Mouse (Mus musculus): ENCODE results near the gene Gpr176. TPM values are rescaled to one million over a fixed set of nuclear protein-coding genes. Genes with fewer than 3 reads are reported as not detected.
"Not testable (repeated sequence)": the region's sequence is repeated elsewhere in the genome, so short reads cannot be mapped to it uniquely, and the experiment has no call there.

Gene Gpr176
- polyA plus RNA-seq, 1 experiment: 4.7 TPM

- Histone ChIP-seq H3K27me3 (ENCODE audit: control insufficient read depth, insufficient read depth, insufficient read length) (no peaks in the 10 kb centered on the region), H3K79me2 (ENCODE audit: control insufficient read depth, insufficient read depth) (no peaks in the 10 kb centered on the region), H3K36me3 (ENCODE audit: control insufficient read depth, insufficient read depth) (no peaks in the 10 kb centered on the region), H3K79me3 (ENCODE audit: low read depth) (no peaks in the 10 kb centered on the region), H3K4me3 (ENCODE audit: insufficient read depth, poor library complexity, severe bottlenecking) (no peak overlapping the region), H3ac (ENCODE audit: control insufficient read depth, insufficient read length, low read depth) (no peak overlapping the region)
- TF ChIP-seq MYOD1 (IDR thresholded peaks at IDR 0.05; ENCODE audit: control insufficient read depth, insufficient read length, low read depth) (no peak), FOSL1 (IDR thresholded peaks at IDR 0.05; ENCODE audit: insufficient read depth, low read length, poor library complexity, severe bottlenecking) (no peak), MAX (IDR thresholded peaks at IDR 0.05) (no peak), CTCF (IDR thresholded peaks at IDR 0.05; ENCODE audit: control insufficient read depth, insufficient read depth, insufficient read length) (no peak), MYOG (IDR thresholded peaks at IDR 0.05; ENCODE audit: control insufficient read depth, extremely low read depth, insufficient read length) (no peak), USF1 (IDR thresholded peaks at IDR 0.05; ENCODE audit: low read depth) (no peak), CEBPB (IDR thresholded peaks at IDR 0.05; ENCODE audit: low read depth) (no peak)
These were observed 75.3 kb downstream of the Gpr176 start for GRCm38 (mm10) chr2:118297966-118298365.

DNA sequence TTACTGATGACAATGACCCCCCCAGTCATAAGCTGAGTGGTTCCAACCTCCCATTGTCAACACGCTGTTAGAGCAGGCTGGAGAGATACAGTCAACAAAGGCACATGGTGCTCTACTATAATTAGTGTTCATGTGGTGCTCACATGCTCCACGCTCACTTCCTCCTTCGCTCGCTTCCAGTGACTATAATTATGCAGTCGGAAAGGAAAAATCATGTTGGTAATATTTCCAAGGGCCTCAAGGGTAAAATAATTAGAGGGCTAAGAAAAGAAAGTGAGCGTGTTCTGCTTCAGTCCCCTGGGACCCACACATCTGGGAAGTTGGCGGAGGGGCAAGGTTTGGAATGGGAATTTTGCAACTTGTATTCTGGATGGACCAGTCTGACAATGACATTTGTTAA, 77.7 kb downstream of the Gpr176 start:
- TF ChIP-seq CTCF (IDR thresholded peaks at IDR 0.05; ENCODE audit: control insufficient read depth, insufficient read depth, insufficient read length): no peak
- no peak for TF ChIP-seq FOSL1 (IDR thresholded peaks at IDR 0.05; ENCODE audit: insufficient read depth, low read length, poor library complexity, severe bottlenecking)
- no peak overlapping the region for H3K4me3 ChIP-seq (ENCODE audit: insufficient read depth, poor library complexity, severe bottlenecking)

GRCm38 (mm10) chr2:118293583-118293982, 79.6 kb downstream of the Gpr176 start:
- Histone ChIP-seq H3K4me3 (ENCODE audit: insufficient read depth, poor library complexity, severe bottlenecking) (no peak overlapping the region), H3K79me3 (ENCODE audit: low read depth) (no peaks in the 10 kb centered on the region), H3K27me3 (ENCODE audit: control insufficient read depth, insufficient read depth, insufficient read length) (no peaks in the 10 kb centered on the region), H3ac (ENCODE audit: control insufficient read depth, insufficient read length, low read depth) (no peak overlapping the region), H3K36me3 (ENCODE audit: control insufficient read depth, insufficient read depth) (no peaks in the 10 kb centered on the region), H3K79me2 (ENCODE audit: control insufficient read depth, insufficient read depth) (no peaks in the 10 kb centered on the region)
- TF ChIP-seq CTCF (IDR thresholded peaks at IDR 0.05; ENCODE audit: control insufficient read depth, insufficient read depth, insufficient read length): no peak
- no peak for TF ChIP-seq USF1 (IDR thresholded peaks at IDR 0.05; ENCODE audit: low read depth)
- no peak for TF ChIP-seq MYOD1 (IDR thresholded peaks at IDR 0.05; ENCODE audit: control insufficient read depth, insufficient read length, low read depth)
- no peak for TF ChIP-seq CEBPB (IDR thresholded peaks at IDR 0.05; ENCODE audit: low read depth)
- no peak for TF ChIP-seq FOSL1 (IDR thresholded peaks at IDR 0.05; ENCODE audit: insufficient read depth, low read length, poor library complexity, severe bottlenecking)
- no peak for TF ChIP-seq MYOG (IDR thresholded peaks at IDR 0.05; ENCODE audit: control insufficient read depth, extremely low read depth, insufficient read length)
- TF ChIP-seq MAX (IDR thresholded peaks at IDR 0.05): no peak

More for the DNA sequence above, 77.7 kb downstream of the Gpr176 start:
- no peaks in the 10 kb centered on the region for H3K36me3 ChIP-seq (ENCODE audit: control insufficient read depth, insufficient read depth)
- H3K79me3 ChIP-seq (ENCODE audit: low read depth): no peaks in the 10 kb centered on the region
- no peaks in the 10 kb centered on the region for H3K79me2 ChIP-seq (ENCODE audit: control insufficient read depth, insufficient read depth)
- no peak overlapping the region for H3ac ChIP-seq (ENCODE audit: control insufficient read depth, insufficient read length, low read depth)
- no peaks in the 10 kb centered on the region for H3K27me3 ChIP-seq (ENCODE audit: control insufficient read depth, insufficient read depth, insufficient read length)

GRCm38 (mm10) chr2:118289066-118289460, 84.2 kb downstream of the Gpr176 start:
- not testable (repeated sequence) for H3K79me3 ChIP-seq (ENCODE audit: low read depth); H3K79me2 ChIP-seq (ENCODE audit: control insufficient read depth, insufficient read depth); H3K4me3 ChIP-seq (ENCODE audit: insufficient read depth, poor library complexity, severe bottlenecking); H3ac ChIP-seq (ENCODE audit: control insufficient read depth, insufficient read length, low read depth); H3K36me3 ChIP-seq (ENCODE audit: control insufficient read depth, insufficient read depth); H3K27me3 ChIP-seq (ENCODE audit: control insufficient read depth, insufficient read depth, insufficient read length)

DNA sequence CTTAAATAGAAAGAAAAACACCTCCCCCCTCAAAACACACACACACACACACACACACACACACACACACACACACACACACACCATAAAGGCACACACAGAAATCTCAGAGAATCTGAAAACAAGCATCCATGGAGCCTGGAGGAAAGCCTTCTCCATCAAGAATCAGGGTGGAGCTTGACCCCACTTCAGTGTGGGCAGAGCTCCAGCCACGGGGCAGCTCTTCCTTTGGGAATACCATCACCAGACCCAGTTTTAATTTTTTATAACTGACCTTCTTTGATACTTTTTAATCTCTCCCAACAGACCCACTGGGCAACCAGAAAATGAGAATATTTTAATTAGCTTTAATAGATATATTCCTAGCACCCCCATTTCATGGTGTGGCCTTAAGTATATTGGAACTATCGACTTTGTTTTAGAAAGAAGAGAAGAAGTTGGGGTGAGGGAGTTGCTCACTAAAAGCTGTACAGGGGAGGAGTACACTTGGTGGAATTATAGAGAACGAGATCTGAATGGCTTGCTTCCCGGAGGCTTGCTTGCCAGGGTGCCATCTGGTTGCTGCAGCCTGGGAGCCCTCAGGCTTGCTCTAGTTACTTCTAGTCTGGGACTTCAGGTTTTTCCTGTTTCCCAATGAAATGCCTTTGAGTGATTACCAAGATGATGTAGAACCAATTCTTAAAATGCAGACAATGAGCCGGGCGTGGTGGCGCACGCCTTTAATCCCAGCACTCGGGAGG, 84.7 kb downstream of the Gpr176 start:
- TF ChIP-seq CEBPB (IDR thresholded peaks at IDR 0.05; ENCODE audit: low read depth): no peak
- no peak for TF ChIP-seq MYOG (IDR thresholded peaks at IDR 0.05; ENCODE audit: control insufficient read depth, extremely low read depth, insufficient read length)
- no peak for TF ChIP-seq FOSL1 (IDR thresholded peaks at IDR 0.05; ENCODE audit: insufficient read depth, low read length, poor library complexity, severe bottlenecking)
- TF ChIP-seq CTCF (IDR thresholded peaks at IDR 0.05; ENCODE audit: control insufficient read depth, insufficient read depth, insufficient read length): no peak
- TF ChIP-seq MAX (IDR thresholded peaks at IDR 0.05): no peak
- TF ChIP-seq USF1 (IDR thresholded peaks at IDR 0.05; ENCODE audit: low read depth): no peak
- TF ChIP-seq MYOD1 (IDR thresholded peaks at IDR 0.05; ENCODE audit: control insufficient read depth, insufficient read length, low read depth): no peak
- Histone ChIP-seq H3K79me2 (ENCODE audit: control insufficient read depth, insufficient read depth) (no peaks in the 10 kb centered on the region), H3K36me3 (ENCODE audit: control insufficient read depth, insufficient read depth) (no peaks in the 10 kb centered on the region), H3K27me3 (ENCODE audit: control insufficient read depth, insufficient read depth, insufficient read length) (no peaks in the 10 kb centered on the region), H3K4me3 (ENCODE audit: insufficient read depth, poor library complexity, severe bottlenecking) (no peak overlapping the region), H3K79me3 (ENCODE audit: low read depth) (no peaks in the 10 kb centered on the region), H3ac (ENCODE audit: control insufficient read depth, insufficient read length, low read depth) (no peak overlapping the region)

DNA sequence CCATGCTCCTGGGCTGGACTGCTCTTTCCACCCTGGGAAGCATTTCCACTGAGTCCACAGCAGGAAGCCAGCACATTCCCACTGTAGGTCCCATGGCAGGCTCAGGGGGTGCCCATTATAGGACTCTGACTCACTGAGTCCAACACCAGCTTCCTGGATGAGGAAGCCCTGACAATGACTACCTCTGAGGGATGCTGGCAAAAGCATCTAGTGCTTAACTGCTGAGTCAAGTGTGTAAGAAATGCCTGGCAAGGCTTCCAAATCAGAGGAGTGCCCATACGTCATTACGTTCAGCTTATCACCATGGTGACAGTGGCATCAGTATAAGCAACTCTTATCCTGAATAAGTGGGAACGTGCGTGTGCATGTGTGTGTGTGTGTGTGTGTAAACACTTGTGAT, 85.5 kb downstream of the Gpr176 start:
- TF ChIP-seq CTCF (IDR thresholded peaks at IDR 0.05; ENCODE audit: control insufficient read depth, insufficient read depth, insufficient read length) (no peak), MYOG (IDR thresholded peaks at IDR 0.05; ENCODE audit: control insufficient read depth, extremely low read depth, insufficient read length) (no peak), FOSL1 (IDR thresholded peaks at IDR 0.05; ENCODE audit: insufficient read depth, low read length, poor library complexity, severe bottlenecking) (no peak), USF1 (IDR thresholded peaks at IDR 0.05; ENCODE audit: low read depth) (no peak), CEBPB (IDR thresholded peaks at IDR 0.05; ENCODE audit: low read depth) (no peak), MYOD1 (IDR thresholded peaks at IDR 0.05; ENCODE audit: control insufficient read depth, insufficient read length, low read depth) (no peak), MAX (IDR thresholded peaks at IDR 0.05) (no peak)

More for the DNA sequence above, 85.5 kb downstream of the Gpr176 start:
- Histone ChIP-seq H3K79me3 (ENCODE audit: low read depth) (no peaks in the 10 kb centered on the region), H3K27me3 (ENCODE audit: control insufficient read depth, insufficient read depth, insufficient read length) (no peaks in the 10 kb centered on the region), H3K4me3 (ENCODE audit: insufficient read depth, poor library complexity, severe bottlenecking) (no peak overlapping the region), H3K79me2 (ENCODE audit: control insufficient read depth, insufficient read depth) (no peaks in the 10 kb centered on the region), H3K36me3 (ENCODE audit: control insufficient read depth, insufficient read depth) (no peaks in the 10 kb centered on the region), H3ac (ENCODE audit: control insufficient read depth, insufficient read length, low read depth) (no peak overlapping the region)

All from C2C12 (cell line).